Mouse (Mus musculus): ENCODE data around the gene Alg3. TPM values are rescaled to one million over a fixed set of nuclear protein-coding genes. Genes with fewer than 3 reads are reported as not detected.

Gene Alg3
- polyA plus RNA-seq, 1 experiment = 19.6 TPM

DNA sequence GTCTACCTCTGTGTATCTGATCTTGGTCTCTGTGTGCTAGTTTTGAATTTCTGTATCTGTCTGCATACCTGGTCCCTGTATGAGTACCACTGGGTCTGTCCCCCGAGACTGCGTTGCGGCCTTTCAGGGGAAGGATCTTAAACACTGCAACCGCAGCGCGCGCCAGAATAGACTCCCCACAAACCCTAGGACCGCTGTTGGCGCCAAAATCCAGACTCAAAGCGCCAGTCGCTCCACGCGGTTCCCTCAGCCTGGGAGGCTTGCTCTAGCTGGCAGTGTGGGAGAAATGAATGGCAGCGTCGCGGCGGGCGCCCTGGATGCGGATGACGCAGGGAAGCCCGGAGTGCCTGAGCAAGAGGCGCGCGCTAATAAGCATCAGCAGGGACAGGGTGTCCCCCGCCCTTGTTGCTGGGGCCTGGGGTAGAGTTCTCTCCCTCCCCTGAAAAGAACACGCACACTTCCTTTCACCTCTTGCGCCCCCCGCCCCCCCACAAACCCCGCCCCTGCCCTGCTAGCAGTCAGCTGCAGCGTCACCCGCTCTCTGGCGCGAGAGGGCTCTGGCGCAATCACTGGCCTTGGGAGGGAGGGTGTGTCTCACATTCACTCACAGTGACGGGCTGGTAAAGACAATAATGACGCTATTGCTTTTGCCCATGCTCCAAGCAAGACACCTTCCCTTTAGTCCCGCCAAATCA lies 10.6 kb upstream of the Alg3 start:
- H3K27me3 ChIP-seq (ENCODE audit: control insufficient read depth, insufficient read depth, low read length) = peaks cover 22% of the 10 kb centered on the region
- DNase-seq (ENCODE audit: low read depth in 1 of 2, low spot score in 2 of 2) = no peak
- under 1% methylated on average over 34 of the region's 37 CpGs for WGBS
- peaks cover 8% of the 10 kb centered on the region for H3K4me1 ChIP-seq (ENCODE audit: control insufficient read depth, insufficient read depth, insufficient read length)
- H3K4me3 ChIP-seq (ENCODE audit: extremely low read depth, insufficient read depth, insufficient read length) = peak overlapping the region; percentile 76
- H3K27ac ChIP-seq (ENCODE audit: insufficient read depth, low read length) = no peak overlapping the region
- no peaks in the 10 kb centered on the region; the same call in 1 of the 2 replicates for H3K36me3 ChIP-seq (ENCODE audit: control insufficient read depth, insufficient read depth, low read length)
- no peak for TF ChIP-seq CTCF (IDR thresholded peaks at IDR 0.05; ENCODE audit: extremely low read depth, insufficient read depth, insufficient read length, insufficient replicate concordance)
- TF ChIP-seq POLR2A (IDR thresholded peaks at IDR 0.05; ENCODE audit: low read depth, low read length) = no peak

DNA sequence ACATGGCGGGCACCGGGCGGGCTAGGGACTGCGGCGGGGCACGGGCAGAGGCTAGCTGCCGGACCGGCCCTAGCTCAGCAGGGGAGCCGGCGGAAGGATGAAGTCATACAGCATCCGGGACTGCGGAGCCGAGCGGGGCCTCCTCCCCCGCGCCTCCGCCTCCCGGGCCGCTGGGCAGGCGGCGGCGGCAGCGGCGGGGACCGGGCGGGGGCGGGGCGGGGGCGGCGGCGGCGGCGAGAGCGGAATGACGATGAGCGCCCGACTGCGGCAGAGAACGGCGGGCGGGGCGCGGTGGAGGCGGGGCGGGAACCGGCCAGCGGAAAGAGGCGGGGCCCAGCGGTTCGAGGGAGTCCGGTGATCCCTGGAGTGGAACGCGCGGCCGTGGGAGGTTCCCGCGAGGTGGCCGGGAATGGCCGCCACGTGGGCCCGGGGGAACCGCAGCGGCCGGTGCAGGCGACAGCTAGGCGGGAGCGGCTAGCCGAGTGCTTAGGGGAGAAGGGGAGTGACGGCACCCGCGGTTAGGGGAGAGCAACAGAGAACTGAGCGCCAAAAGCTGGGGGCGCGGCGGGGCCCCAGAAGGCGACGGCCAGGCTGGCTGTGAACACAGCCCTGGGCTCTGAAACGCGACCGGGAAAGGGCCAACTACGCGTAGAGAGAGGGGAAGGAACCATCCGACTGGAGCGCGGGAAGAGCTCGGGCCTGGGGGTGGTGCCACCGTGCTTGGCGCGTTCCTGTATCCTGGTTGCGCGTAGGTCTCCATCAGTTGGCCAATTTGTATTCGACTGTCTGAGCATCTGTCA lies 9.9 kb upstream of the Alg3 start, which contains the start of gene Camk2n2:
Gene Camk2n2, minus strand, starts transcription at position 97 of the 800 bp plus-strand sequence.
- peaks cover 22% of the 10 kb centered on the region for H3K27me3 ChIP-seq (ENCODE audit: control insufficient read depth, insufficient read depth, low read length)
- DNase-seq (ENCODE audit: low read depth in 1 of 2, low spot score in 2 of 2) = peak in 1 of 2 experiments; percentile 45
- 2% methylated on average over 64 of the region's 92 CpGs for WGBS
- H3K27ac ChIP-seq (ENCODE audit: insufficient read depth, low read length) = no peak within 1 kb of the TSS
- no peak for TF ChIP-seq CTCF (IDR thresholded peaks at IDR 0.05; ENCODE audit: extremely low read depth, insufficient read depth, insufficient read length, insufficient replicate concordance)
- no peak for TF ChIP-seq POLR2A (IDR thresholded peaks at IDR 0.05; ENCODE audit: low read depth, low read length)
- H3K4me3 ChIP-seq (ENCODE audit: extremely low read depth, insufficient read depth, insufficient read length) = peak within 1 kb of the TSS; percentile 76
- H3K4me1 ChIP-seq (ENCODE audit: control insufficient read depth, insufficient read depth, insufficient read length) = peaks cover 8% of the 10 kb centered on the region
- H3K36me3 ChIP-seq (ENCODE audit: control insufficient read depth, insufficient read depth, low read length) = no peaks in the 10 kb centered on the region; the same call in 1 of the 2 replicates

DNA sequence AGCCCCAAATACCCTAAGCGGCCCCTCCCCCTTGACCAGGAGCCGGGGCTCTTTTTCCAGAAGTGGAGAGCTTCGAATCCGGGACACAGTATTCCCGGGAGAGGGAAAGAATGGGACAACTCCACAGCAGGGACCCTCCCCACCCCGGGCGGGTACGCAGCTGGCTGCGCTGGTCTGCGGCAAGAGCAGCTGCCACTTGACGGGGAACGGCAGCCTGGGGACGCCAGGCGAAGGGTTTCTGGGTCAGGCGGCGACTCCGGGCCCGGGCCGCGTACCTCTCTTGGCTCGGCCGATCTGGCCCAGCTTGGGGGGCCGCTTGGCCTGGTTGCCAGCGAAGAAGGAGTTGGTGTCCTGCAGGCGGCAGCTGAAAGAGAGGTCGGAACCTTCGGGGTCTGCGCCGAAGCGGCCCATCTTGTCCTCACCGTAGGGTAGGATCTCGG lies 9.2 kb upstream of the Alg3 start:
- Histone ChIP-seq H3K27me3 (ENCODE audit: control insufficient read depth, insufficient read depth, low read length) (peaks cover 22% of the 10 kb centered on the region), H3K4me1 (ENCODE audit: control insufficient read depth, insufficient read depth, insufficient read length) (peaks cover 8% of the 10 kb centered on the region), H3K36me3 (ENCODE audit: control insufficient read depth, insufficient read depth, low read length) (no peaks in the 10 kb centered on the region; the same call in 1 of the 2 replicates), H3K27ac (ENCODE audit: insufficient read depth, low read length) (no peak overlapping the region), H3K4me3 (ENCODE audit: extremely low read depth, insufficient read depth, insufficient read length) (peak overlapping the region; percentile 61)
- DNase-seq (ENCODE audit: low read depth in 1 of 2, low spot score in 2 of 2) = no peak
- 2% methylated on average over 32 of the region's 32 CpGs for WGBS
- no peak for TF ChIP-seq CTCF (IDR thresholded peaks at IDR 0.05; ENCODE audit: extremely low read depth, insufficient read depth, insufficient read length, insufficient replicate concordance)
- TF ChIP-seq POLR2A (IDR thresholded peaks at IDR 0.05; ENCODE audit: low read depth, low read length) = no peak

DNA sequence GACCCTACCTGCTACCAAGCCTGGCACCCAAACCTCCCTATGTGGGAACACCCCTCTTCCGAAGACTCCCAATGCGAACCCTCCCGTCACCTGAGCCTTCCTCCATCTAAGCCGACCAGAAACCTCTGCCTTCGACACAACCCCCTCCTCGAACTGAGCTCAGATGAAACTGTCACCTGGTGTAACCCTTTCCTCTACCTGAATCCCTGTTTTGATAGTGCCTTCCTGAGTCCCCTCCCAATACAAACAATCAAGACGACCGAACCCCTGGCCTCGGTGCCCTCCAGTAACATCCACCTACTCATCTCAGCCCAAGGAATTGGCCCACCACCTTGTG lies 8.8 kb upstream of the Alg3 start:
- no peak overlapping the region; the same call in 1 of the 2 replicates for H3K4me3 ChIP-seq (ENCODE audit: extremely low read depth, insufficient read depth, insufficient read length)
- peaks cover 8% of the 10 kb centered on the region for H3K4me1 ChIP-seq (ENCODE audit: control insufficient read depth, insufficient read depth, insufficient read length)
- no peaks in the 10 kb centered on the region; the same call in 1 of the 2 replicates for H3K36me3 ChIP-seq (ENCODE audit: control insufficient read depth, insufficient read depth, low read length)
- no peak for DNase-seq (ENCODE audit: low read depth in 1 of 2, low spot score in 2 of 2)
- no peak for TF ChIP-seq CTCF (IDR thresholded peaks at IDR 0.05; ENCODE audit: extremely low read depth, insufficient read depth, insufficient read length, insufficient replicate concordance)
- TF ChIP-seq POLR2A (IDR thresholded peaks at IDR 0.05; ENCODE audit: low read depth, low read length) = no peak
- no peak overlapping the region for H3K27ac ChIP-seq (ENCODE audit: insufficient read depth, low read length)
- under 1% methylated on average over 9 of the region's 9 CpGs for whole genome bisulfite sequencing
- H3K27me3 ChIP-seq (ENCODE audit: control insufficient read depth, insufficient read depth, low read length) = peaks cover 22% of the 10 kb centered on the region

DNA sequence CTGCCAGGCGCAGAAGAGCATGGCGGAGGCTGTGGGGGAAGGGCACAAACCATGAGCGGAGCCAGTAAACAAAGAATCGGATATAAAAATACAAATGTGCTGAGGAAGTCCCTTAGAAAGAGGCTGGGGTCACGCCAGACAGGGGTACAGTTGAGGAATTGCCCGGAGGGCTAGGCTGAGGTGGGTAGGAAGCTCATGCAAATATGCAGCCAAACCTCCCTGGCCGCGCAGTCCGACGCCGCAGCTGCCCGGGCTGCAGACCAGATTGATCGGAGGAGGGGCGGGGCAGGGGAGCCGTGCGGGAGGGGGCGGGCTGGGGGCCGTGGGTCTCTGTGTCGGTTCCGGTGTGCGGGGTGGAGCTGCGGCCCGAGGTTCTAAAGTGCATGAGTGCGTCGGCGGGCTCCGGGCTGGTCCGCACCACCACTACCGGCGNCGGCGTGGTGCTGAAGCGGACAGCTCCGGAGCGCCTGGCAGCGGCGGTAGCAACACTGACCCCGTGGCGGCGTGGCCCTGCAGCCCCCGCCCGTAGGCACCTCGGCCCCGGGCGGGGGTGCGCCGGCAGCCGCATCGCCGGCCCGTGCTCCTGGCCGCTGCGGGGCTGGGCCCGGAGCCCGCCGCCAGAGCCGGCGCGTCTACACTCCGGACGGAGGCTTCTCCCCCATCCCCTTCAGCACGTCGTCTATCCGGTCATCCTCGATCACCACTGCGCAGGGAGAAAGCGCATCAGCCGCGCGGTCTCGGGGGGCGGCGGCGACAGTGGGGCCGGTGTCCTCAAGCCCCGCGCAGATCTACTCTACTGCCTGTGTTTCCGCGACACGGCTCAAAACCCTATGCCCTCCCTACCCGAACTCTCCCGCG lies 8.2 kb upstream of the Alg3 start:
- Histone ChIP-seq H3K4me1 (ENCODE audit: control insufficient read depth, insufficient read depth, insufficient read length) (peaks cover 8% of the 10 kb centered on the region), H3K27ac (ENCODE audit: insufficient read depth, low read length) (no peak overlapping the region), H3K4me3 (ENCODE audit: extremely low read depth, insufficient read depth, insufficient read length) (peak overlapping the region; percentile 27; the same call in 1 of the 2 replicates), H3K36me3 (ENCODE audit: control insufficient read depth, insufficient read depth, low read length) (no peaks in the 10 kb centered on the region; the same call in 1 of the 2 replicates), H3K27me3 (ENCODE audit: control insufficient read depth, insufficient read depth, low read length) (peaks cover 22% of the 10 kb centered on the region)
- DNase-seq (ENCODE audit: low read depth in 1 of 2, low spot score in 2 of 2) = no peak
- 6% methylated on average over 82 of the region's 83 CpGs for WGBS
- TF ChIP-seq CTCF (IDR thresholded peaks at IDR 0.05; ENCODE audit: extremely low read depth, insufficient read depth, insufficient read length, insufficient replicate concordance) (no peak), POLR2A (IDR thresholded peaks at IDR 0.05; ENCODE audit: low read depth, low read length) (no peak)

All from spleen, adult 2 months (tissue).